Mouse (Mus musculus): ENCODE results near the gene Setd5.

The Setd5 gene

DNA sequence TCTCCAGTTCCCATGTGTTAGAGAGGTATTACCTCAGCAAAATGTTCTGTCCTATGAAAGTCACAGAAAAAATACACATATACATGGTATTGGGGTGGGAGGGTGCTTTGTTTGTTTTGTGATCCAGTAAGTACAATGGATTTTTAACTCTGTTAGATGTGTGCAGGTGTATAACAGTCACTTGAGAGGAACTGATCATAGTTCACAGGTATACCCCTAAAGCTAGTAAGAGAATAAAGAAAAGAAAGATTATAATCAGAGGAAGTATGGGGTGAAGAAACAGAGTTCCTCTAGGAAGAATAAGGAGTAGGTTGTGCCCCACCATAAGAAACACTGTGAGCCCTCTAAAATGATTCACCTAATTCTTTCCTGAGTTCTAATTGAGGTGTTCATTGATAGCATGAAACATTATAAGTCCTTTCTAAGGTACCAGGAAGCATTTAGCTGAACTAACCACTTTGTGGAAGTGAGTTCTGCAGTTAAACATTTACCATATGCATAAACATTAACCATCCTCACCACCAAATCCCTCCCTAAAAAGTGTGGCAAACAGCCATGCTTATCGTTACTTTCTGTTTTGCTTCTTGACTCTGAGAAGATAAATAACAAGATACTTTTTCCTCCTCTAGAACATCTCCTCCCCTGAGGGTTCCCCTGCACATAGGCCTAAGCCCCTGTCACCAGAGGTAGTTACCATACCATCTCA is 64.4 kb downstream of the Setd5 start:
- 42% methylated on average over 1 of the region's 1 CpGs for WGBS

DNA sequence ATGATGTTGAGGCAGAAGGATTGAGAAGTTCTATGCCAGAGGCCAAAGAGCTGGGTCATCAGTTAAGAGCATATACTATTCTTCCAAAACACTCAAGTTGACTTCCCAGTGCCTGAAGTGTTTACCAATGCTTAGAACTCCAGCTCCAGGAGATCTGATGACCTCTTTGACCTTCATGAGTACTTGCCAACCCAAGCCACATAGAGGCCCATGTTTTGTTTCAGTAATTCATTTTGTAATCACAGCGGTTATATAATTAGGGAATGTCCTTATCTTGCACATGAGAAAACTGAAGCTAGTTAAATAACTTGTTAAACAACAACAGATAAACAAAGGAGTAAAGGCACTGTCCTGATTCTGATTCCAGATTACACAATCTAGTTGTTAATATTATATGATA is 67.6 kb downstream of the Setd5 start:
- WGBS = 88% methylated on average over 1 of the region's 1 CpGs

DNA sequence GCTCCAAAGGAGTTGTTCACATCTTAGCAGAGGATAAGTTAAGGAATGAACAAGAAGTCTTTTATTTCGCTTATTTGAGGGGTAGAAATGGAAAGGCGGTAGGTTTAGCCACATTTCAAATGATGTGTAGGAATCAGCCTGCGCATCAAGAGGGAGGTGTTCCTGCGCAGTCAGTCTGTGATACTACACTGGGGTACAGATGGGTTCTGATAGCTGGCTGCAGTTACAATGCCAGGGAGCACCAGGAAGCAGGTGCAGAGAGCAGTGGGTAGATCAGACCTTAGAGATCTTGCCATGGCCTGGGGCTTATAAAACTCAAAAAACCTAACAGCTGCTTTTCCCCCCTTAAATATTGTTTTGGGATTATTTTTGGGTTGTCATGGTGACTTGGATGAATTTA is 68.1 kb downstream of the Setd5 start:
- WGBS = 65% methylated on average over 4 of the region's 4 CpGs

DNA sequence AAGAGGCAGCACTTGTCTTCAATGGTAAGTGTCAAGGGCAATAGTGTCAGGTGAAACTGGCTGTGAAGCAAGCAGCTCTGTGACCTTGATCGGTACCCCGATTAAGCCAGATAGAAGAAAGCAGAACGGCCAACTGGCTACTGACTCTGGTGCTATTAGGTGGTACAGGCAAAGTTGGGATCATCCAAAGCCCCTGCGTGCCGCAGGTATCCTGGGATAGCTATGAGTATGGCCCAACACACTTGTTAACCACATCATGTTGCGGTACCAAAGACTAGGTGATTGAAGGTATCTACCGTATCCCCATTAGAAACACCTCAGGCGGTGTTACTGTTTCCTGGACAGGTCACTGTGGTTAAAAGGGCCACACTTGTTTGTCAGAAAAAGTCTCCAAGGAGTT is 76.9 kb downstream of the Setd5 start:
- WGBS = 98% methylated on average over 8 of the region's 8 CpGs

DNA sequence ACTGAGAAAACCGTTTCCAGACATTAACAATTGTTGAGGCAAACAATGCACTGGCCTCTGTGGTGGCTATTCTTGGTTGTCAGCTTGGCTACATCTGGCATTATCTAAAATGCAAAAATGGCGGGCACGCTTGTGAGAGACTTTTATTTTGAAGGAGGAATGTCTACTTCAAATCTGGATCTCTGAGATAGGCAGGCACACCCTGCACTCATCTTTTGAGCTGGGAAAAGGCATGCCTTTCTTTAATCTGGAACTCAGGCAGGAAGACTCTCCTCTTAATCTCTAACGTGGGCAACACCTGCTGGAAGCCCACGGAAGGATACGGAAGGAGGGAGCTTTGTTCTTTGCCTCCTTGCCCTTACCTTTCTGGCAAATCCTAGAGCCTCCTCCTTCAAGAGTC is 77.7 kb downstream of the Setd5 start:
- 73% methylated on average over 6 of the region's 6 CpGs for WGBS

DNA sequence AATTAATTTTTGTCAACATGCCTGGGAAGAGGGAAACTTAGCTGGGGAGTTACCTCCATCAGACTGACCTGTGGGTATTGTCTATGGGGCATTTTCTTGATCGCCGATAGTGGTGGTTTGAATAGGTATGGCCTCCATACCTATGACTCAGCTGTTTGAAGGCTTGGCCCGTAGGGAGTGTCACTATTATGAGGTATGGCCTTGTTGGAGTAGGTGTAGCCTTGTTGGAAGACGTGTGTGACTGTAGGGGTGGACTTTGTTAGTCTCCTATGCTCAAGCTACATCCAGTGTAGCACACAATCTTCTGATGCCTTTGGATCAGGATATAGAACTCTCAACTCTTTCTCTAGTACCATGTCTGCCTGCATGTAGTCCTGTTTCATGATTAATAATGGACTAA is 78.9 kb downstream of the Setd5 start:
- WGBS = 88% methylated on average over 4 of the region's 4 CpGs

- WGBS = 97% methylated on average over 10 of the region's 10 CpGs
Measured at GRCm38 (mm10) chr6:113160106-113160505, 82.9 kb downstream of the Setd5 start.

DNA sequence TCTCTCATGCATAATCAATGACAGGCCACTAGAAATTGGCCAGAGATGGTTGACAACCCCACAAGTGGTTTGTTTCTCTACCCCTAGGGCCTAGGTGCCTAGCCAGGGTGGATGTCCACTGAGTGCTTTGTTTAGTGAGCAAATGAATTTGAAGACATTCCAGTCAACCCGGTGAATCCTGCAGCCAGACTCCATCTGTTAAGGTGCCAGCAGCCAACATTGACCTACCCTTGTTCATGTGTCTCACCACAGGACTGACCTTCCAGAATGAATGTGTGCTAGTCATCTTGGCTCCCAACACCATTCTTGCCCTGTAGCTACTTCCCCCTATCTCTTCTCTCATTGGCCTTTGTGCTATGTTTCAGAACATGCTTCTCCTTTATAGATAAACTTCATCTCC is 84.8 kb downstream of the Setd5 start:
- WGBS = 92% methylated on average over 1 of the region's 1 CpGs

DNA sequence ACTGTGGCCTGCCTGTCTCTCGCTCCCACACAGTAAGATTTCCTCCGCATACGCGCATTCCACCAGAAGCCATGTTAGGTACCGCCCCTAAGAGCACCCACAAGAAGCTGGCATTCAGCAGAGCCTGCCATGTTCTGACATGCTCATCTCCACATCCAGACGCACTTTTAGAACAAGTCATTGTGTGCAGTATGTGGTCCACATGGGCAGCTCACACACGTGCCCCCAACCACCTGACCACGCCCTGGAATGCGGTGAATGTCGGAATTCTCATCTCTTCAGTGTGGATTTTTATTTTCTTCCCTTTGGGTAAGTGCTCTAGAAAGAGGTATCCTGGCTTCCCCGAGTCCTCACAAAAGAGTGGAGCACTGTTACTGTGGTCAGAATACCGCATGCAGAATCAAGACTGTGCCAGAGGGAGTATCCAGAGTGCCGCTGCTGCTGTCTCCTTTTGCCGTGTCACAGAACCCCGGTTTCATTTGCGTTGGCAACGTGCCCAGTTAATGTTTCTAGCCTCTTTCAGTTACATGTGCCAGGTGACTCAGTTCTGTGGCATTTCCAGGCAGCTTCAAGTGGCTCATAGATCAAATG is 89.6 kb downstream of the Setd5 start:
- WGBS = 32% methylated on average over 17 of the region's 17 CpGs

GRCm38 (mm10) chr6:113168316-113168975 is 91.3 kb downstream of the Setd5 start:
- WGBS = 89% methylated on average over 7 of the region's 7 CpGs

DNA sequence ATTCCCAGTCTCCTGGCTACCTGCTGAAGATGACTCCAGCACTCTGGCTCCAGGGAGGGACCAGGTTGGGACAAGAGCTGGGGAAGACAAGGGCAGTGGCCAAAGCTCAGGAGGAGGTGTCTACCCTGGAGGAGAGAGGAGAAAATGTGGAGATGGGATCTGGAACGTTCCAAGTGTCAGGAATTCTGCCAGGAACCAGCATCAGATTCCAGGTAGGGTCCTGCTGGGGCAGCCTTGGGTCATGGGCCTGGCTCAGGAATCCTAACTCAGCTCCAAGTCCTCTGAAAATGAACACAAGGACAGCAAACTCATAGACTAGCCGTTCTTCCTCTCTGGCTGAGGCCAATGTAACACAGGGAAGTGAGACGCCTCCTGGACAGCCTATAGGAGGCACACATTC is 92.7 kb downstream of the Setd5 start:
- 77% methylated on average over 3 of the region's 3 CpGs for WGBS

- WGBS = 95% methylated on average over 8 of the region's 8 CpGs
Measured at GRCm38 (mm10) chr6:113170651-113171050, 93.5 kb downstream of the Setd5 start.

DNA sequence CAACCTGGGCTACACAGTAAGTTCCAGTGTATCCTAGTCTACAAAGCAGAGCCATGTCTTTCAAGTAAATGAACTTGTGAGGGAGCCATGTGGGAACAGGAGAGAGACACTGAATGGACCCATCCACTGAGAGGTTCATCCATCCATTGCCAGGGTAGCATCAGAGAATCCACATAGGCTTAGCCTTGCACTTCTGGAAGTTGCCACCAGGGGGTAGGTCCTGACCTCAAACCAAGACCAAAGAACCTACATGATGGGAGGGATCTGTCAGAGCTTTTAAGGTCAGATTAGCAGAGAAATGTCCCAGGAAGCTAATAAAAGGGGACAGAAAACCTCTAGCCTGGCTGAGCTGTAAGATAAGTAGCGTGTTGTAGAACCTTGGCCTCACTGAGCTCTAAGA is 95.4 kb downstream of the Setd5 start:
- WGBS = 77% methylated on average over 1 of the region's 1 CpGs

DNA sequence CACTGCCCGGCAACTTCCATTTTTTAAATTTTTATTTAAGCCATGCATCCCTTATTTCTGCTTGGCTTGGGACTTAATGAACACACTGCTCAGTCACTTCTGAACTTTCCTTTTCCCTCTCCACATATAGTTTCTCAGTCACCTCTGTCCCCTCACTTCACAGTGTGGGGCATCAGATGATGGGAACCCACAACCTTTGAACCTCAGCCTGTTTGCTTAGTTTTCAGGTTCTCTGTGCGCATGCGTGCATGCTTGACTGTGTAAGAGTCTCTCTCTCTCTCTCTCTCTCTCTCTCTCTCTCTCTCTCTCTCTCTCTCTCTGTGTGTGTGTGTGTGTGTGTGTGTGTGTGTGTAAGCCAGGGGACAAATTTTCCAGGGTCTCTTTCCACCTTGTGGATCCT is 98.3 kb downstream of the Setd5 start:
- 97% methylated on average over 3 of the region's 3 CpGs for WGBS

DNA sequence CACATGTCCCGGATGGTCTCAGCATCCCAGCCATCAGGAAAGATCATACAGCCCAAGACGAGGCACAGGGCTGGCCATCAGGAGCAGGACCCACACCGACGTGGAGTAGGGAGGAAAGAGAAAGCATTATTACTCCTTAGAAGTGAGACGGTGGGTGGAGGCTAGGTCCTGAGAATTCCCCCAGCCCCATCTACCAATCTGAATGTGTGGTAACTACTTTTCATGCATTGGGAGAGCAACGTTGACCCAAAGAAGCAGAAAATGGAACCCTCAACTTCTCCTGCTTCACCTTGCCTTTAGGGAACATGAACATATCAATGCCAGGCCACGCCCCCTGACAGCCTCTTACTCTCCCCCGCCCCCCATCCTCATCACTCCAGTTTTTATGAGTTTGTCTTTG is 99.4 kb downstream of the Setd5 start:
- WGBS = 85% methylated on average over 8 of the region's 8 CpGs

- 14% methylated on average over 14 of the region's 14 CpGs for WGBS
Measured at GRCm38 (mm10) chr6:113178286-113179194, 101.4 kb downstream of the Setd5 start.

- 30% methylated on average over 4 of the region's 4 CpGs for WGBS
Measured at GRCm38 (mm10) chr6:113179195-113179733, 102.1 kb downstream of the Setd5 start.

GRCm38 (mm10) chr6:113184163-113184562 is 107.0 kb downstream of the Setd5 start:
- WGBS = 80% methylated on average over 9 of the region's 9 CpGs

GRCm38 (mm10) chr6:113184866-113185525 is 107.8 kb downstream of the Setd5 start:
- WGBS = 87% methylated on average over 21 of the region's 21 CpGs

GRCm38 (mm10) chr6:113193765-113194460 is 116.7 kb downstream of the Setd5 start:
- WGBS = 4% methylated on average over 46 of the region's 46 CpGs

DNA sequence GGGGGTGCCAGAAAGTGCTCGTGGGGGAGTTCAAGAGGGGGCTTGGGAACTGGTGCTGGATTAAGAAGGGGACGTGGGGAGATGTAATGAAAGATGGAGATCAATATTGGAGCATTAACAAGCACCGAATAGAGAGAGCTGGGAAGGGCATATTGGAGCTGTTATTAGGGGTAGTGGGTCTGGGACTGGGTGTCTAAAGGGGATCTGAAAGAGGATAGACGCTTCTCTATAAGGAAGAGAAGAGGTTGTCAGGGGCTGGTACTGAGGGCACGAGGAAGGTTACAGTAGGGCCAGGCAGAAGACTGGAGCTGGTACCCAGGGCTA is 117.3 kb downstream of the Setd5 start:
- 3% methylated on average over 5 of the region's 5 CpGs for WGBS

Measured in cerebral cortex, adult 2 months (tissue).